Mouse (Mus musculus): ENCODE measurements around the gene Prkar1a. TPM values are rescaled to one million over a fixed set of nuclear protein-coding genes. Genes with fewer than 3 reads are reported as not detected.

Prkar1a gene
- polyA plus RNA-seq, 1 experiment from 2014 or later = 330 TPM

- Histone ChIP-seq H3K27me3 (no peaks in the 10 kb centered on the region), H3K27ac (replicated peaks) (no peak overlapping the region), H3K9me3 (replicated peaks) (no peaks in the 10 kb centered on the region), H3K9ac (no peak overlapping the region), H3K4me3 (replicated peaks) (no peak overlapping the region), H3K4me2 (replicated peaks) (no peak overlapping the region), H3K36me3 (peaks cover 66% of the 10 kb centered on the region), H3K4me1 (peaks cover 10% of the 10 kb centered on the region)
- ATAC-seq (ENCODE audit: insufficient number of reproducible peaks, low FRiP score, low TSS enrichment, low read depth) = no peak
- 90% methylated on average over 13 of the region's 13 CpGs for WGBS
These were observed 17.2 kb downstream of the Prkar1a start for GRCm38 (mm10) chr11:109666411-109666810.

GRCm38 (mm10) chr11:109667371-109667770 lies 18.2 kb downstream of the Prkar1a start:
- Histone ChIP-seq H3K27ac (replicated peaks) (no peak overlapping the region; the same call in 1 of the 2 replicates), H3K4me2 (replicated peaks) (no peak overlapping the region), H3K4me3 (replicated peaks) (no peak overlapping the region), H3K36me3 (peaks cover 59% of the 10 kb centered on the region), H3K4me1 (peaks cover 13% of the 10 kb centered on the region), H3K9ac (no peak overlapping the region), H3K27me3 (no peaks in the 10 kb centered on the region), H3K9me3 (replicated peaks) (no peaks in the 10 kb centered on the region)
- 80% methylated on average over 19 of the region's 19 CpGs for WGBS
- ATAC-seq (ENCODE audit: insufficient number of reproducible peaks, low FRiP score, low TSS enrichment, low read depth) = no peak

DNA sequence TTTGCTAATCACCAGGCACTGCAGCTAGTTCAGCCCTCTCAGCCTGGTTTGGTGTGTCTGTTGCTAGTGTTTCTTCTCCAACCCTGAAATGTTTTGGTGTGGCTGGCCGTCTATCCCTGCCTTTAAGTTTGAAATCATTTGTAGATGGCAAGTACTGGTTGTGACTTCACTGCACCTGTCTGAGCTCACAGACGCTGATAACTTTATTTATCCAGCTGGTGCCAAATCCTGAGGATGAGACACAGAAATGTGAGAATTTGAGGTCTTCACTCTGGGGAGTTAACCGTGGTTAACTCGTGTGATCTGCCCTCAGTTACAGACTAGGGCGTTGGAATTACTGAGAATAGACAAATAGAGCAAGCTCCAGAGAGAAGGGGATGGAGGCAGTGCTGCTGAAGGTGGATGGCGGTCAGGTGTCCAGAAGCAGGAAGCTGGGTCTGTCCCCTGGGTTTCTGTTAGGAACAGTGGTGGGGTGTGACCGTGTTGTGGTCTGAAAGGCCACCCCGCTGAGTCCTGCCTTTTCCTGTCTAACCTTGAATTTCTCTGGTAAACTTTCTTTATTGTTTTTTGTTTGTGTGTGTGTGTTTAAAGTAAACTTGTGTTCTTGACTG lies 19.0 kb downstream of the Prkar1a start:
- ATAC-seq (ENCODE audit: insufficient number of reproducible peaks, low FRiP score, low TSS enrichment, low read depth) = no peak
- Histone ChIP-seq H3K4me2 (replicated peaks) (no peak overlapping the region), H3K36me3 (peaks cover 51% of the 10 kb centered on the region), H3K27ac (replicated peaks) (no peak overlapping the region), H3K4me1 (peaks cover 13% of the 10 kb centered on the region), H3K4me3 (replicated peaks) (no peak overlapping the region), H3K9ac (no peak overlapping the region), H3K27me3 (no peaks in the 10 kb centered on the region), H3K9me3 (replicated peaks) (no peaks in the 10 kb centered on the region)
- 78% methylated on average over 8 of the region's 8 CpGs for WGBS

GRCm38 (mm10) chr11:109669149-109669708 lies 20.0 kb downstream of the Prkar1a start:
- H3K4me2 ChIP-seq (replicated peaks) = no peak overlapping the region
- H3K4me3 ChIP-seq (replicated peaks) = no peak overlapping the region
- H3K27ac ChIP-seq (replicated peaks) = no peak overlapping the region
- peaks cover 17% of the 10 kb centered on the region for H3K4me1 ChIP-seq
- peaks cover 41% of the 10 kb centered on the region for H3K36me3 ChIP-seq
- no peak overlapping the region for H3K9ac ChIP-seq
- H3K27me3 ChIP-seq = no peaks in the 10 kb centered on the region
- 85% methylated on average over 8 of the region's 8 CpGs for WGBS
- H3K9me3 ChIP-seq (replicated peaks) = no peaks in the 10 kb centered on the region
- ATAC-seq (ENCODE audit: insufficient number of reproducible peaks, low FRiP score, low TSS enrichment, low read depth) = no peak

- 45% methylated on average over 14 of the region's 14 CpGs for WGBS
- peak; percentile 80 for ATAC-seq (ENCODE audit: insufficient number of reproducible peaks, low FRiP score, low TSS enrichment, low read depth)
- H3K36me3 ChIP-seq = peaks cover 31% of the 10 kb centered on the region
These were observed 21.1 kb downstream of the Prkar1a start for GRCm38 (mm10) chr11:109670026-109670916.

DNA sequence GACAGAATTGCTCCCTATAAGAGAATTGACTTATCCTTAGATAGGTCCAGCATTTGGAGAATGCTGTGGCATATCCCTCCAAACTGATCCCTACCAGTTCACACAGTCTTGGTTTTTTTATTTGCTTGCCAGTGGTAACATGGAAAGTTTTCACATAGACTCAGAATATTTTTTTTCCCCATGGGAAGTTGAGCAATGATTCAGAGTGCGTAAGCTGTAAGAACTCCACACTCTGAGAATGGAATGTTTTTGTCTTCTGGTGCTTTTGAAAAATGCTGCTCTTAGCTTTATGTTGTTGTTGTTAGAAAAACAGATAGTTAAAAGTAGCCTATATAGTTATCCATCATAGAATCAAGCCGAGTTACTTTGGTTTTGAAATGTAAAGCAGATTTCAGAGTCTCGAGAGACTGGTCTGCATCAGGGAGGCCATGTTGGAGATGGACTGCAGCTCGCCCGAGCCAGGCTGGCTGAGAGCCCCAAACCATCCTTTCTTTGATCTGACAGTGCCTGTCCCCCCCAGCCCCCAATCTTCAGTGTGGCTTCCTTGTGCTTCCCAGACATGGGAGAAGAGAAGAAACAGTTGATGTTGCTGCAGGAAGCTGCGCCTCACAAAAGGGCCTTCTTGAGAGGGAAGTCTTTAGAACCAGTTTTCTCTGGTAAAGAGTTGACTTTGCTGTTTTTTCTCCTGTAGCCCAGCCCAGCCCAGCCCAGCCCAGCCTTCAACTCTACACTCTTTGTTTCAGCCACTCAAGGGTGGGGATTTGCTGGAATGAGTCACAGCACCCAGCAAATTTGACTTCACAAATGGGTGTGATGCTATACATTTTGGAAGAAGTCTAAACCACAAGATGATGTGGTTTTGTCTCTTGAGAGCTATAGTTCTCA lies 22.2 kb downstream of the Prkar1a start:
- peaks cover 21% of the 10 kb centered on the region for H3K36me3 ChIP-seq
- WGBS = 47% methylated on average over 6 of the region's 6 CpGs
- H3K4me1 ChIP-seq = peaks cover 17% of the 10 kb centered on the region
- no peaks in the 10 kb centered on the region for H3K9me3 ChIP-seq (replicated peaks)
- ATAC-seq (ENCODE audit: insufficient number of reproducible peaks, low FRiP score, low TSS enrichment, low read depth) = peak; percentile 45; the same call in 1 of the 2 replicates
- H3K27ac ChIP-seq (replicated peaks) = peak overlapping the region; percentile 85
- H3K4me3 ChIP-seq (replicated peaks) = no peak overlapping the region
- no peak overlapping the region for H3K9ac ChIP-seq
- H3K4me2 ChIP-seq (replicated peaks) = no peak overlapping the region
- no peaks in the 10 kb centered on the region for H3K27me3 ChIP-seq

More at GRCm38 (mm10) chr11:109670026-109670916, 21.1 kb downstream of the Prkar1a start:
- Histone ChIP-seq H3K4me2 (replicated peaks) (no peak overlapping the region), H3K9ac (no peak overlapping the region), H3K9me3 (replicated peaks) (no peaks in the 10 kb centered on the region), H3K4me3 (replicated peaks) (no peak overlapping the region), H3K4me1 (peaks cover 17% of the 10 kb centered on the region), H3K27ac (replicated peaks) (peak overlapping the region; percentile 85), H3K27me3 (no peaks in the 10 kb centered on the region)

DNA sequence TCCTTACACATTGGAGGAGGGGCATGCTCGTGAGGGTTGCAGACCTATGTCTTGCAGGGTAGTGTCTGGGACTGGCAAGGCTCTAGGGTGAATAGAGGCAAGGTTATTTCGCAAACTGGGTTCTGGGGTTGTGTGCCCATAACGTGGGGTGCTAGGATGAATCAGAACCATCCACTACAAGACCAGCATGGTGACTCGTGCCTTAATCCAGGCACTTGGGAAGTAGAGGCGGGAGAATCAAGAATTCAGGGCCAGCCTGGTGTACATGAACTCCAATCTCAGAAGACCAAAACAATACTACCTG lies 22.8 kb downstream of the Prkar1a start:
- 77% methylated on average over 5 of the region's 5 CpGs for WGBS
- H3K27me3 ChIP-seq = no peaks in the 10 kb centered on the region
- no peak overlapping the region for H3K9ac ChIP-seq
- H3K4me2 ChIP-seq (replicated peaks) = no peak overlapping the region
- peaks cover 15% of the 10 kb centered on the region for H3K36me3 ChIP-seq
- H3K4me3 ChIP-seq (replicated peaks) = no peak overlapping the region
- ATAC-seq (ENCODE audit: insufficient number of reproducible peaks, low FRiP score, low TSS enrichment, low read depth) = no peak
- peaks cover 17% of the 10 kb centered on the region for H3K4me1 ChIP-seq
- H3K27ac ChIP-seq (replicated peaks) = peak overlapping the region; percentile 85
- no peaks in the 10 kb centered on the region for H3K9me3 ChIP-seq (replicated peaks)

GRCm38 (mm10) chr11:109672396-109672795 lies 23.2 kb downstream of the Prkar1a start:
- Histone ChIP-seq H3K27me3 (no peaks in the 10 kb centered on the region), H3K4me2 (replicated peaks) (no peak overlapping the region), H3K4me1 (peaks cover 17% of the 10 kb centered on the region), H3K36me3 (peaks cover 11% of the 10 kb centered on the region), H3K9ac (no peak overlapping the region), H3K9me3 (replicated peaks) (no peaks in the 10 kb centered on the region), H3K27ac (replicated peaks) (no peak overlapping the region), H3K4me3 (replicated peaks) (no peak overlapping the region)
- ATAC-seq (ENCODE audit: insufficient number of reproducible peaks, low FRiP score, low TSS enrichment, low read depth) = no peak
- 82% methylated on average over 8 of the region's 8 CpGs for WGBS

DNA sequence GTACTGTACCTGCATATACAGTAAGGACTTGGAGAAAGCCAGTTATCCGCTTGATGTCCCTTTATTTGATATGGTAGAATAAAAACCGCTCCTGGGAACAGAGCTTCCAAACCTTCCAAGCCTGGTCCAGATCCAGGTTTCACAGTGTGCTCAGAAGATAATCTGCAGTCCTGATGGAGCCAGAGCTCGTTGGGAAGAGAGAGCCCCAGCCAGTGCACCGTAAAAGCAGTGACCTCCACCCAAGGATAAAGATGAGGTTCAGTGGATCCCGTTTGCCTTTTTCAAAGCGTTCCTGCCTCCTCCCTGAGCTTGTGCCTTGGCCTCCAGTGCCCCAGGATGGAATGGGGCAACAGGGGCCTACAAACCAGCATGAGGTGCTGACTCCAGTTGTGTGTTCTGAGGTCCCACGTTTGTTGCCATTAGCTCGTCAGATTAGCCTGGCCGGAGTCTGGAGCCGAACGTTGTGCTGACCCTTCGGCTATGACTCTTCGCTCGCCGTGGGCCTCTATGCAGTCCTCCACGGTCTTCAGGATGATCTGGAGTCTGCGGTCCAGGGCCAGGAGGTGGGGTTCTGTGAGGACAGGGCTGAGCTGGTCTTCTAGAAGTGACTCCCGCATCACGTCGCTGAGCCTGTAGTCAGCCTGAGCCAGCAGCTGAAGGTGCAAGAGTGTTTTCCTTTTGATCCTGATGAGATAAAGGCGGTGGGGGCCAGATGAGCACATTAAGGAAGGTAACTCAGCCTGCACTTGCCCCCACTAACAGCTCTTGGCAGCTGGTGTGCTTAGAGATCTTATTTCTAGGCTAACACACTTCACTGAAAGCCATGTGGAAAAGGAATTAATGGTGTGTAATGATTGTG lies 23.9 kb downstream of the Prkar1a start:
- H3K4me1 ChIP-seq = peaks cover 17% of the 10 kb centered on the region
- peaks cover 4% of the 10 kb centered on the region for H3K36me3 ChIP-seq
- no peak overlapping the region for H3K4me2 ChIP-seq (replicated peaks)
- no peak for ATAC-seq (ENCODE audit: insufficient number of reproducible peaks, low FRiP score, low TSS enrichment, low read depth)
- WGBS = 71% methylated on average over 21 of the region's 21 CpGs
- H3K9me3 ChIP-seq (replicated peaks) = no peaks in the 10 kb centered on the region
- no peak overlapping the region for H3K4me3 ChIP-seq (replicated peaks)
- no peak overlapping the region for H3K9ac ChIP-seq
- no peaks in the 10 kb centered on the region for H3K27me3 ChIP-seq
- no peak overlapping the region for H3K27ac ChIP-seq (replicated peaks)

DNA sequence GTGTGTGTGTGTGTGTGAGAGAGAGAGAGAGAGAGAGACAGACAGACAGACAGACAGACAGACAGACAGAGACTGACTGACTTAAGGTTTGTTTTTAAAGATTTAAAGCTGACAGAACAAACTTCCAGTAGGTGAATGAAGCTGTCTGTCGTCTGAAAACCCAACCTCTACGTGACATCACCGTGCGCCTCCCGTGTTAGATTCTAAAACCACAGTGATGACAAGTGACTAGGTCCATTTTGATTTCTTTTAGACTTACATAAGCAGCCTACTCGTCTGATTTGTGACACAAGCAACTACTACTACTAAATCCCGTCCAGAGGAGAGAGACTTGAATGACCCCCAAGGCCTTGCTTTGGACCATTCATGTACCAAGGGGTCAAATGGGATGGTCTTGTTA lies 24.5 kb downstream of the Prkar1a start:
- H3K36me3 ChIP-seq = no peaks in the 10 kb centered on the region
- WGBS = 77% methylated on average over 7 of the region's 7 CpGs
- H3K9ac ChIP-seq = no peak overlapping the region
- peaks cover 20% of the 10 kb centered on the region for H3K4me1 ChIP-seq
- H3K27me3 ChIP-seq = no peaks in the 10 kb centered on the region
- ATAC-seq (ENCODE audit: insufficient number of reproducible peaks, low FRiP score, low TSS enrichment, low read depth) = no peak
- H3K27ac ChIP-seq (replicated peaks) = no peak overlapping the region
- no peak overlapping the region for H3K4me2 ChIP-seq (replicated peaks)
- no peak overlapping the region for H3K4me3 ChIP-seq (replicated peaks)
- H3K9me3 ChIP-seq (replicated peaks) = no peaks in the 10 kb centered on the region
